Mouse (Mus musculus) layer of hippocampus, adult 18-20 months (tissue): Measurements from ENCODE around the gene Galntl6. TPM values are rescaled to one million over a fixed set of nuclear protein-coding genes. Genes with fewer than 3 reads are reported as not detected.
"Not testable (repeated sequence)": the region's sequence is repeated elsewhere in the genome, so short reads cannot be mapped to it uniquely, and the experiment has no call there.

Source experiments
- DNase-seq, 2 experiments: peaks; one replicate each; pipeline ENCODE4 v3.0.0; 2022; ENCODE audit warnings: low spot score in 2 of 2
- total RNA-seq, 2 experiments: library from RNA; stranded (reverse); gene quantifications; 2 replicates each; pipeline ENCODE4 v1.2.3; 2021

Gene Galntl6
- total RNA-seq, 2 experiments from 2014 or later = 35.0 to 42.8 TPM

DNA sequence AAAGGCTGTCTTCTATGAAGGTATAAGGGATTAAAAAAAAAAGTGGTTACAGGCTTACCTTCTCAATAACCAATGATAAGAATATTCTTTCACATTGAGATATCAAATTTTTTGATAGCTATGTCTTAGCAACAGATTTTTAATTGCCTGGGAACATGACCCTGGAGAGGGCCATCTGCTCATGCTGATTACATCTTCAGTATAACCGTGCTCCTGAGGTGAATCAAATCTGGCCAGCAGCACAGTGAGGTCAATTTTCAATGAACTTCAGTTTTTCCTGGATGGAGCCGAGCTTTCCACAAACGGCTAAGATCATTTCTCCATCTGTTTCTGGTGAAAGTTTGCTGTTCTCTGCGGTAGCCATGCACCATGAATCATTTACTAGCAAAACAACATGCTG is 306.0 kb downstream of the Galntl6 start:
- no peak for DNase-seq

DNA sequence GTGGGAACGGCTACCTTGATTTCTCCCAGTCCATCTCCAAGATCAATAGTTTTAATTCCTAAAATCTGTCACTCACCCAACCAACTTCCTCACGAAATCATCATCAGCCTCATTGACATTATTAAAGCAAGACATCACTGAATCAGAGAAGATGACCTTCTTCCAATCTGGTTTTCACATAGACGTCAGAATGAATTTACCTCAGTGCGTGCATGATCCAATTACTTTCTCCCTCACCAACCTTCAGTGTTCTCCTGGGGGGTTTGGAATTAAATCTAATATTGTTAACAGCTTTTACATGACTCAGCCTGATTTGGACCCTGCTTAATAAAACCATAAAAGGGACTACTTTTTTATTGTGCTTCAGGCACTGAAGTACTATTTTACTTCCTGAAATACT is 307.7 kb downstream of the Galntl6 start:
- DNase-seq = no peak

DNA sequence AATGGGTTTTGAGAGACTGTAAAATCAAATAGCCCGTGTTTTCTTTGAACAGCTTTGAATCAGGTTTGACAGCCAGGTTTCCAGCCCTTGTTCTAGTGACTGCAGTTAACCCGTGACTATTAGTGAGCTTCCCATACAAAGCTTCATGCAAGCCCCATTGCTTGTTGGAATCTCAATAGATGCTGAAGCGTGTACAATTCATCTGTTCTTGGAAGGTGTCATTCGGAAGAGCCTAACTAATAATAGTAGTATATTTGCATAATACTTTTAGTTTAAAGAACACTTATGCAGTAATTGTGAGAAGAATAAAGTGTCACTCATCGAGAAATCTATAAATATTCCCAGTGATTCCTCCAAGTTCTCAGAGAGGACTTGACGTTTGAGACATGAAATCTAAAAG is 314.6 kb downstream of the Galntl6 start:
- no peak for DNase-seq

DNA sequence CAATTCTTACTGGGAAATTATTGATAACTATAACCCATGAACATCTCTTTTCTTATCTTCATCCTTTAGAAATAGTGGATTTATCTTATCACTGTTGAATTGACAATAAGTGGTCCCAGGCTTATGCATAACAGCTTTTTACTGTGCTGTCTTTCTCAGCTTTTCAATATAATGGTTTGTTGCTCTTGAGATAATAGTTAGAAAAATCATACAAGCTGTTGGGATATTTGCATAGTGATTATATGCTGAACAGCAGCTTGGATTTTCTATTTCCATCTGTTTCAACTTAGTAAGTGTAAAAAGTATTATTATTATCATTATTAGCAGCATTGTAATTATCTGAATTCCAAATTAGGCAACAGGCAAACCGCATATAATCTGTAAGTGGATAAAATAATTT is 337.1 kb downstream of the Galntl6 start:
- peak in 1 of 2 experiments; percentile 19 for DNase-seq

DNA sequence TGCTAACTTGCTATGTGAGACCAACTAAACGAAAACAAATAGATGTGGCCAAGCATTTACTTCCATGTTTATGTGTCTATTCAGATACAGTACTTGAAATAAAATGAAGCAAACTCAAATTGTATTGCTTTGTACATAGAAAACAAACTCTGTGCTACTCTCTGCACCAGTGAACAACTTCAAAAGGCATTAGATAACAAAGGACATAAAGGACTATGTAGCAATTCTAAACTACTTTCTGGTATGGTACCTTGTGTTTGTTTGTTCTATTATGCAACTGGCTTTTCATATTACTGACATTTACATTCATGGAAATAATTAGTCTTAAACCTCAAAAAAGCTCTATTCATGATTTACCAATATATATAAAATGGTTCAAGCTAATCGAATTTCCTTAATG is 344.4 kb downstream of the Galntl6 start:
- DNase-seq = no peak

DNA sequence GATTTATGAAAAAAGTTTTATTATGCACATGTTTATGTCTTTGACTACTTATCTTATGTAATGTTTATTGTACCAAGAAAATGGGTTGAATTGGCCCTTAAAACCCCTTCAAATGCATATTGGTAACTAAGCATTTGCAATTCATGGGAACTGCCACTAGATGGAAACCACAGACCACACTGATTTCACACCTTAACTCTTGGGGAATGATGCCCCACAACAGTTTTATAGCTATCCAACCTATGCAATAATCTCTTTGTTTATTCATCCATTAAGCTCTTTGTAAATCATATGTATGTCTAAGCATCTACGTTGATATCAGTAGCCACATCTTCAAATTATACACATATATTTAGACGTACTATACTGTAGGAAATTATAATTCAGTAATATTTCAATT is 346.3 kb downstream of the Galntl6 start:
- DNase-seq = peak in 1 of 2 experiments; percentile 41

DNA sequence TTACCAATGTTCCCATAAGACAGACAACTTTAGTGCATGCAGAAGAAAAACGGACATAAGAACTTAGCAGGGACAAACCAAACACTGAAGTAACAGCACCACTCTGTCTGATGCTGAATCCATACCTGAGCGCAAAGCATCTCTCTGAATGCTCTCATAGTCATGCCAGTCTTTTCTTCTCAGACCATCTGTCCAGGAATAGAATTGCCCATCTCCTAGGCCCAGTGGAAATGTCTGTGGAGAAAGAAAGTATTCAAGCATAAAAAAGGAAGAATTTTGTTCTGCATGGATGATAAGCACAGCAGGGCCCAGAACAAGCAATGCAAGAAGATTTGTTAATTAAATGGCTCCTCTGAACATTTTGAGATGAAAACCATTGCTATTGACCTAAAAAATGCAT is 376.7 kb downstream of the Galntl6 start:
- DNase-seq = no peak

DNA sequence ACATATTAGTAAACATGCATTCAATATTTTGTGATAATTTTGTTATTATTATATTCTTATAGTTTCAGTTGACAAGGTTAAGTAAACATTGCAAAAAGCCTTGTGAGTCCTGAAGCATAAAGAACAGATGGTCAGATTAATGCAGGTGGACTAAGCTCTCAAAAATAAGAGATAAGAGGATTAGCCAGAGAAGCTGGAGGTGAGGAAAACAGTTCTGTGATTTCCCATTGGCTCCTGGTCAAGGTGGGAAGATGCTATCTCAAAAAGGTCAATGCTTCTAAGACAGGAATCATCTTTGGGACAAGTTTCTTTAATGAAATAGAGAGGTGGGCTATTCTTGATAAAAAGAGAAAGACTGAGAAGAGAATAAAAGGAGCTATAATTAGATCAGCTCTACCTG is 377.8 kb downstream of the Galntl6 start:
- DNase-seq = no peak

DNA sequence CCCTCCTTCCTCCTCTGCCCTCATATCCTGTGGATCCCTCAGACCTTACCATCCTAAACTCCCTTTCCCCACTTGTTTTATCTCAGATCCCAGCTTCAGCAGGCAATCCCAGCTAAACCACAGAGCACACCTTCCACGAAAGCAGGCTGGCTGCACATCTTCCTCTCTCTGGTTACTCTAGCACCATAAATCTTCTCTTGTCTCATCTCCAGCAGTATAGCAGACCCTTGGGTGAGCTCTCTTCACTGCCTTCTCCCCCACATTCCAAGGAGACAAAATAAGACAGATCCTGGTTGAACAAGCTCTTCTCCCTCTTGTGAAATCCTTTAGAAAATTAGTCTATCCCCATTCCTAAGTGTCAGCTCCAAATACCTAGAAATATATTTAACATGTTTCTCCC is 389.0 kb downstream of the Galntl6 start:
- DNase-seq = no peak

DNA sequence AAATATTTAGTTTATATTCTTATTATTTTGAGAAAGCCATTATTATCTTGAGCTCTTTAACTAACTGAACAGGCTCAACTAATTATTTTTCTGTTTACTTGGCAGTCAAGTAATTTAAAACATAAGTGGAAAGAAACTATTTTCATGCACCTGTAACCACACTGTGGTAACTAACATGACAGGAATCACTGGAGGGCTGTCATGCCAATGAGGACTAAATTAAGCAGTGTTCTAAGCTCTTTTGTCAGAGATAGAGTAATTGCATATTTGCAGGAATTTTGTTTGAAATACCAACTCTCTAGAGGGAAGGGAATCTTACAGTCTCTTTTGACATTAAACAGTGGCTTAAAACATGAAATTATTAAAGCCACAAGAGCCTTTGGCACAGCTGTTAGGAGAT is 390.5 kb downstream of the Galntl6 start:
- DNase-seq = no peak

DNA sequence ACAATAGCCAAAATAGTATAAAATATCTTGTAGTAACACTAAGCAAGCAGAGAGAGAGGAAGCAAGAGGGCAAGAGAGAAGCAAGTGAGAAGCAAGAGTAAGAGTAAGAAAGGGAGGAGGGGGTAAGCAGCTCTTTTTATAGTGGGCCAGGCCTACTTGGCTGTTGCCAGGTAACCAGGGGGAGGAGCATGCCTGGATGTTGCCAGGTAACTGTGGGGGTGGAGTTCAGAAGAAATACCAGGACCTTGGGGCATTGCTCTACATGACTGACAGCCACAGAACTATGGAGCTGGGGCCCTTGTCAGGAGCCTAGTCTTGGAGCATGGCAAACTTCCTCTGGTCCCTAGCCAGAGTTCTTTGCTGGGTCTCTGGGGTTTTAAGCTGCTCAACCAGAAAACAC is 401.9 kb downstream of the Galntl6 start:
- no peak for DNase-seq

DNA sequence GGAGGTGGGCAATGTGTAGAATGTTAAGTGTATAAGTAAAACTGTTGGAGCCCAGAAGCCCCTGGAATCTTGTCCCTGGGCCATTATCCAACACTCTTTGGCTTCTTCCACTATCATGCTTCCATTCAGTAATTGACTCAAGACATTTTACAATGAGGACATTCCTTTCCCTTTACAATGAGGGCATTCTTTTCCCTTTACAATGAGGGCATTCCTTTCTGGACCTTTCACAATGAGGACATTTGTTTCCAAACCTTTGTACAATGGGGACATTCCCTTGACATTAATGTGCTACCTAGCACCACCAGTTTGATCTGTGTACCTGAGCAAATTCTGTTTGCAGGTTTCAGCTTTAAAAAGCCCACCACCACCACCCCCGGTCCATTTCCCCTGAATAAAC is 403.4 kb downstream of the Galntl6 start:
- no peak for DNase-seq

DNA sequence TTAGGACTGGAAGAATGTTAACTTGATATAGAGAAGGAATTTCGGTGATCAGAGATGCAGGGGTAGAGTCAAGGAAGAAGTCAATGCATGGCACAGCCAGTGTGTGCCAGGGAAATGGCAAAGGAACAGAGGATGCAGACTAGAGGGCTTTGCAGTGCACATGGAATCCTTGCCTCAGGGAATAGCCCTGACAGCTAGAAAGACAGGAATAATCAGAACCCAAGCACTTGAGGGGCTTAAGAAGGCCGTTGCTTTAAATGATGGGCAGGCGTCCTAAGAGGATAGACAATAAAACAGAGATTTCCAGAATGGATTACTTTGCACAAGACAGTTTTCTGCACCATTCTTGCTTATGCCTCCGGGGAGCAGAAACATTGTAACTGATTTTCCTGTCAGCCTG is 425.3 kb downstream of the Galntl6 start:
- no peak for DNase-seq

DNA sequence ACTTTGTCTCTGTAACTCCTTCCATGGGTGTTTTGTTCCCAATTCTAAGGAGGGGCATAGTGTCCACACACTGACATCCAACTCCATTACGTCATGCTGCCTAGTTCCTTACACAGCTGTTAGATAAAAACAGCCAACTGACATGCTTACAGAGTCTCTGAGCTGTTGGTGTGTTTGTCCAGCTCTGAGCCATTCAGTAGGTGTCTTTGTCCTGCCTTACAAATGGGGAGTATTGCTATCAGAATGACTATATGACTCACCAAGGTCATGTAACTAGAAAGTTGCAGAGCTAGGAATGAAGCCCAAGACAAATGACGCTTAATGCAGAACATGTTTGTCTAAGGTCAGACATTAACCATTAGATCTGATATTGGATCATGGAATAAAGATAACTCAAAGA is 449.1 kb downstream of the Galntl6 start:
- not testable (repeated sequence) for DNase-seq

DNA sequence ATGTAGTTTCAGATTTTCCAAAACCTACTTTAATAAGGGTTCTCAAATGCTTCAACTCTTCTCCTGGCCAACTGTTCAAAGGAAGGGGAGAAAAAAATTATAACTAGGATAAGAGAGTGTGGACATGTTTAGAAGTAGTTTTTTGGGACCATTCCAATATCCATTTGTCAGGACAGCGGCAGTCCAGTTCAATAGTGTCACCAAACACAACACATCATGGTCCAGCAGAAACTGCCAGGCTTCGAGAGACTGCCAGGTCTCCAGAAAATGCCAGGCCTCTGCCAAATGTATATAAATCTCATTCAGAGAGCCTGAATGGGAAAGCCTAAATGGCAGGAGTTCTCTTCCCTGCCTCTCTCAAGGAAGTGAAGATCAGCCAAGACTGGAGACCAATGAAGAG is 469.7 kb downstream of the Galntl6 start:
- DNase-seq = no peak

DNA sequence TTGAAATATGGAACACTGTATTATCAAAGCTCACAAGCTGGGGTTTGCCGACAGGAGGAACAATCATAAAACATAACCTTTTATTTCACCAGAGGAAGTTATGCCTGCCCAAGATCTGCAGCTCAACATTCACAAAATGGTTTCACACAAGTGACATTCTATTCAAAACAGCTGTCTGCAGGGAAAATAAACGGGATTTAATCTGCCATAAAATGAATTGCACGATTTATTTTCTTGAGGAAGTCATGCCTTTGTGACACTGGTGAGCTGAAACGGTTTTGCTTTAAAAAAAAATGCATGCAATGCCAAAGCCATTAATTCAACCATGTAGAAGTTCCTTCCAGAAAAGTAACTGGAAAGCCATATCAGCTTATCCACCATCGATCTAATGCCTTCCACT is 494.0 kb downstream of the Galntl6 start:
- DNase-seq = peak in 1 of 2 experiments; percentile 11

DNA sequence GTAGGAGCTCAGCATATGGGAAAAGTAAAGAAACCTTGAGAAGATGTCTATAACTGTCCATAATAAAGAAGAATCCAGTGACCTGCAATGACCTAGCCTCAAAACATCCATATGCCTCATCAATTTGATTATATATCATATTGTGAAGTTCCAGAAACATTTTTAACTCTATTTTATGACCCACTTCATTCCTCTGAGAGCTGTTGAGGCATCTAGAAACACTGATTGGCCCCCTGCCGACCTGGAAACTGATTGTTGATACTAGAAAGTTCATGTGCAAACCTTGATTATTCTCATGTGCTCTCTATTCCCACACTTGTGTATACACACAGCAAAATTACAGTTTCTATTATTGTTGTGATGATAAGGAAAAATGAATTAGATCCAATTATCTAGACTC is 494.9 kb downstream of the Galntl6 start:
- no peak for DNase-seq

DNA sequence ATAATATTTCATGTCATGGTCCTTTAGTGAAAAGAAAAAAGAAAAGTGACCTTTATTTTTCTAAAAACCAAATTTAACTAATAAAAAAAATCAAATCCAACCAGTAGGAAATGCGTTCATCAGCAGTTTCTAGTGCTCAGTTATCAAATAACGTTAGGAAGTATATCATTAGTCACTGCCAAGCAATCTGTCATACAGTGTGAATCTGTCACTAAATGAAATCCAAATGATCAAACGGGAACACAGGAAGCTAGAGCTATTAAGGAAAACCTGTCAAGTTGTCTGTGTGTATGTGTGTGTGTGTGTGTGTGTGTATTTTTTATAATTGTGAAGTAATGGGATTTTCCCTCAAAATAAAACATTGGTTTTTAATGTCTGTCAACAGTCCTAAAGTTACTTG is 515.9 kb downstream of the Galntl6 start:
- DNase-seq = peak in 1 of 2 experiments; percentile 46

DNA sequence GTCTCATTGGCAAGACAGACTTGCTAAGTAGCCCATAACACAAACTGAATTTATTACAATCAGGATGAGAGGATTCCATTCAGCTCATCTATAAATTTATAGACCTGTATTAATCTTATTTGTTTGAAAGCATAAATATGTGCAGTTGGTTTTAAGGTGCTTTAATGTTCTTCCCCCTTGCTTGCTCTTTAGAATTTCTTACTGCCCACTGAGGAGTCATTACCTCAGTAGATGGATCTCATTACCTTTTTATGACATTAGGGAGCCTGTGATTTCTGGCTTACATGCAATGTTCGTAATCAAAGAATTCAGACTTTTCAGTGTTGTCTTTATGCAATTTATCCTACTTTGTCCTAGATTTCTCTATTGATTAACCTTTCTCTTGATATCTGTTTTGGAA is 516.6 kb downstream of the Galntl6 start:
- no peak for DNase-seq

DNA sequence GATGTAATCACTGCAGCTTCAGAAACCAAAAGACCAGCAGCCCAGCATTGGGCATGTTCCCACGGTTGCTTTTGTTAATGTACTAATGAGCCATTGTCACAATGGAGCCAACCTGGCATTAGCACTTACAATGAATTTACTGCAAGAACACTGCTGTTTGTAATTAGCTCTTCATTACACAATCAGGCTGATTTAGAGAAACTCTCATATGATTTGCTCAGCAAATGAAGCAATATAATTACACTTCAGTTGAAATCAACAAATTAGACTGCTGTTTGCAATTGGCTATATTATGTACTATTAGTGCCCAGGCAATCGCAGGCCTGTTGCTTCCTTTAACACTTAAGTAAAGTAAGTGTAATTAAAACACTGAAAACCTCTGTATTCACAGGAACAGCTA is 540.1 kb downstream of the Galntl6 start:
- peak in 1 of 2 experiments; percentile 6 for DNase-seq

DNA sequence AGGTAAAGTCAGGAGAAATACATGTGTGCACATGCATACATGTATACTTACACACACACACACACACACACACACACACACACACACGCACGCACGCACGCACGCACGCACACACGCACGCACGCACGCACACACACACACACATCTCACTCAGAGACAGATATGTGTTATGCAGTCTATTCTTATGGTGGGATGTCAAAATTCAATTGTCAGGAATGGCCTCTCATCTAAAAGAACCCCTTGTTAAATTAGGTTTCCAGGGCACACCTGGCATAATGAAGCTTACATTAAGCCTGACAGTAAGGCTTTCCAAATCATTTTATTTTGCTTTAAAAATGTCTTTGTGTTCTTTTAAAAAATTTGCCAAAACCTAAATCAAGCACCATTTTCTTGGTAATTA is 540.5 kb downstream of the Galntl6 start:
- DNase-seq = no peak

DNA sequence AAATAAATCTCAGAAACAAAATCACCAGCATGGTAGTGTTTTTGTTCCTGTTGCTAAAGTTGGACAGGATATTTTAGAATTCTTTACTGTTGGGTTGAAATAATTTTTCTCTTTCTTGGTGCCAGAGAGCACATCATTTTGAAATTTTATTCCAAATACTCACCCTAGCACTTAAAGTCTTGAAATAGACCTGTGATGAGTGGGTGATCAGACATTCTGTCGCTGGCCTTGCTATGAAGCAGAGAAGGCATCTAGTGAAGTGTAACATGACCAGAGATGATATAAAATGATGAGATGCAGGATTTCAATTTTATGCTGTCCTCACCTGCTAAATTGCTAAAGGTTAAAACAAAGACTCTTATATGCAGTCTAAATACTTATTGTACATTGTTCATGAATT is 581.3 kb downstream of the Galntl6 start:
- DNase-seq = no peak

DNA sequence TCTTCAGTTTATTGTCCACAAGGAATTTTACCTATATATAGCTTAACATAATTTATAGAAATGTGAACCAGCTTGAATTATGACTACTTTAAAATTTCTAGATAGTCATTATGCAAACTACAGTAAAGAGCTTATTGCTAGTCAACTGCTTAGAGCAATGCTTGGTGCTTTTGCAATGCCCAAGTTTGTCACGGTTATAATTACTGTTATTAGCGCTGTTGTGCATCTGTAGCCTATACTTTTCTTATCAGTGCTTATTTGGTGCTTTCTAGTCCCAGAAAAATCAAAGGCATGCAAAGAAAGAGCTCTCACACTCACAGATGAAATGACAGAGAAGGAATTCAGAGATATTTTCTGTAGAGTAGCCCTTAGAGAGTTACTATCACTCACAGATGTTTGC is 599.0 kb downstream of the Galntl6 start:
- DNase-seq = no peak

DNA sequence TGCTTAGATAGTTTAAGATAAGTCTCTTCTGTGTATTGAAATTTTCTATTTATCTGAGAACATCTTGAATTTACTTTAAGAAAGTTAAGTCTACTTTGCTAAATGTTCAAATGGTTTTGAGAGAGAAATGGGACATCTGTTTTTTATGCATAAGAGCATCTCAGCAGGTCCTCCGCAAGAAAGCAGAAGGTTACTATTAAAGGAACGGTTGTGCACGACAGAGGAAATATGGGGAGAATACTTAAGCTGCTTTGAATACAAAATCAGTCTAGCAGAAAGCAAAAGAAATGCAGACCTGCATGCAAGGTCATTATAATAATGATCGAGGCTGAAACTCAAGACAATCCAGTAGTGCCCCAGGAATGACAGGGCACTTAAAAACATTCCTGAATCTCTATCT is 621.0 kb downstream of the Galntl6 start:
- DNase-seq = peak; percentile 3 to 18
